Mouse (Mus musculus) left cerebral cortex, postnatal 36 days (tissue): ENCODE measurements around the gene Spon1. TPM values are rescaled to one million over a fixed set of nuclear protein-coding genes. Genes with fewer than 3 reads are reported as not detected.
A peak's percentile ranks its signal among the peaks of the same experiment; 100 is the strongest.

Source experiments
- DNase-seq, 2 experiments: peaks; one replicate each; pipeline ENCODE4 v3.0.0; 2021 to 2022; ENCODE audit warnings: low spot score in 2 of 2, mixed read lengths in 1 of 2
- intact Hi-C: fragments of 180-260 bp; cut with DNase I; formaldehyde crosslinking; loops from one replicate; pipeline ENCODE4 v1.15.1; 2025
- total RNA-seq, 2 experiments: library from RNA; stranded (reverse); gene quantifications; 2 replicates each; pipeline ENCODE4 v1.2.3; 2021

Gene Spon1
- total RNA-seq, 2 experiments from 2014 or later, result 39.0 to 39.2 TPM

GRCm38 (mm10) chr7:114027406-114027805, 261.6 kb downstream of the Spon1 start:
- intact Hi-C loops, result no loop called here
- no peak for DNase-seq

- intact Hi-C loops, result no loop called here
- no peak for DNase-seq
Measured at GRCm38 (mm10) chr7:114028828-114029227, 263.0 kb downstream of the Spon1 start.

- DNase-seq, result peak; percentile 29 to 39
- intact Hi-C loops, result no loop called here
Measured at GRCm38 (mm10) chr7:114029596-114029995, 263.8 kb downstream of the Spon1 start.

- DNase-seq, result no peak
- intact Hi-C loops, result no loop called here
Measured at GRCm38 (mm10) chr7:114037237-114037636, 271.4 kb downstream of the Spon1 start.

GRCm38 (mm10) chr7:114041349-114041748, 275.6 kb downstream of the Spon1 start:
- no peak for DNase-seq
- intact Hi-C loops, result no loop called here

GRCm38 (mm10) chr7:114042973-114043928, 277.5 kb downstream of the Spon1 start:
- no peak for DNase-seq

GRCm38 (mm10) chr7:114043929-114044549, 278.2 kb downstream of the Spon1 start:
- DNase-seq, result no peak

More at GRCm38 (mm10) chr7:114042973-114043928, 277.5 kb downstream of the Spon1 start:
- intact Hi-C loops, result no loop called here

GRCm38 (mm10) chr7:114045814-114046213, 280.0 kb downstream of the Spon1 start:
- DNase-seq, result no peak
- intact Hi-C loops, result no loop called here

More at GRCm38 (mm10) chr7:114043929-114044549, 278.2 kb downstream of the Spon1 start:
- intact Hi-C loops, result no loop called here

- intact Hi-C loops, result no loop called here
- no peak for DNase-seq
Measured at GRCm38 (mm10) chr7:114053720-114054119, 287.9 kb downstream of the Spon1 start.

- DNase-seq, result no peak
- intact Hi-C loops, result no loop called here
Measured at GRCm38 (mm10) chr7:114058166-114058565, 292.4 kb downstream of the Spon1 start.

- no peak for DNase-seq
- intact Hi-C loops, result no loop called here
Measured at GRCm38 (mm10) chr7:114058927-114059441, 293.2 kb downstream of the Spon1 start.

GRCm38 (mm10) chr7:114060445-114060844, 294.6 kb downstream of the Spon1 start:
- intact Hi-C loops, result loop anchor here (10.0 kb wide), 1 partner anchor 54 kb away; the partner anchor contains the start of gene Rras2
- DNase-seq, result no peak

- no peak for DNase-seq
- intact Hi-C loops, result loop anchor here (10.0 kb wide), 1 partner anchor 52 kb away; the partner anchor contains the start of gene Rras2
Measured at GRCm38 (mm10) chr7:114062451-114062850, 296.7 kb downstream of the Spon1 start.

- intact Hi-C loops, result loop anchor here (10.0 kb wide), 1 partner anchor 51 kb away; the partner anchor contains the start of gene Rras2
- DNase-seq, result peak; percentile 48 to 55
Measured at GRCm38 (mm10) chr7:114063534-114063933, 297.7 kb downstream of the Spon1 start.

GRCm38 (mm10) chr7:114063966-114064365, 298.2 kb downstream of the Spon1 start:
- intact Hi-C loops, result loop anchor here (10.0 kb wide), 1 partner anchor 51 kb away; the partner anchor contains the start of gene Rras2
- DNase-seq, result no peak

- no peak for DNase-seq
- intact Hi-C loops, result loop anchor here (1.0 to 10.0 kb wide), 2 partner anchors 49 to 146 kb away; partner anchors contain the start of gene Rras2
Measured at GRCm38 (mm10) chr7:114065407-114066185, 299.8 kb downstream of the Spon1 start.

GRCm38 (mm10) chr7:114066529-114067178, 300.9 kb downstream of the Spon1 start:
- intact Hi-C loops, result loop anchor here (1.0 to 10.0 kb wide), 2 partner anchors 48 to 145 kb away; partner anchors contain the start of gene Rras2
- DNase-seq, result peak; percentile 78 to 85

GRCm38 (mm10) chr7:114068956-114069533, 303.2 kb downstream of the Spon1 start:
- intact Hi-C loops, result loop anchor here (10.0 kb wide), 1 partner anchor 46 kb away; the partner anchor contains the start of gene Rras2
- no peak for DNase-seq
